Mouse (Mus musculus): Measurements from ENCODE around the gene Akr1c12. TPM values are rescaled to one million over a fixed set of nuclear protein-coding genes. Genes with fewer than 3 reads are reported as not detected.
"Not testable (repeated sequence)": the region's sequence is repeated elsewhere in the genome, so short reads cannot be mapped to it uniquely, and the experiment has no call there.

The Akr1c12 gene
- 0.22 TPM in 1 of 2 replicates, not detected in the other for polyA plus RNA-seq (2012; ENCODE audit: insufficient read depth, low replicate concordance)

DNA sequence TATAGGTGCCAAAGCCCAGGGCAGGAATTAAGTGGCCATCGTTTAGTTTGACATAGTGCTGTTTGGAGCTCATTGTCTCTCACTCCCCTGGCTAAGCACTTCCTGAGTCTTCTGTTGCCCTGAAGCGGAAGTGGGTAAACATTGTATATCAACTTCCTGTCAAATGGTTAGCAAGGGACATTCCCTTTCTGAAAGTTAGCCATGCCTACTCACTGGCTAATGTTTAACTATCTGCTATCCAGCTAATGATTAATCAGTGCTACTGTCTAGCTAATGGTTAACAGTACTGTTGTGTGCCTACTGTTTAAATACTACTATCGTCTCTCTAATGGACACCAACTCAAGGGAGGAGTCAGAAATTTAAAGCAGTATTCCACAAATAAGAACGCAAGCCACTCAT, at the start of gene Akr1c12:
Akr1c12 (minus strand) TSS at position 150 of the 400 bp plus-strand sequence.
- H3K36me3 ChIP-seq (replicated peaks; ENCODE audit: low read length) = no peaks in the 10 kb centered on the region
- no peaks in the 10 kb centered on the region for H3K9me3 ChIP-seq
- H3K4me3 ChIP-seq (replicated peaks) = peak within 1 kb of the TSS; percentile 51
- peaks cover 14% of the 10 kb centered on the region for H3K4me1 ChIP-seq
- TF ChIP-seq FLI1 (IDR thresholded peaks at IDR 0.05; ENCODE audit: low read length) (no peak), GATA1 (IDR thresholded peaks at IDR 0.05; ENCODE audit: borderline replicate concordance, low read length) (no peak)
- no peaks in the 10 kb centered on the region for H3K27me3 ChIP-seq (replicated peaks)

DNA sequence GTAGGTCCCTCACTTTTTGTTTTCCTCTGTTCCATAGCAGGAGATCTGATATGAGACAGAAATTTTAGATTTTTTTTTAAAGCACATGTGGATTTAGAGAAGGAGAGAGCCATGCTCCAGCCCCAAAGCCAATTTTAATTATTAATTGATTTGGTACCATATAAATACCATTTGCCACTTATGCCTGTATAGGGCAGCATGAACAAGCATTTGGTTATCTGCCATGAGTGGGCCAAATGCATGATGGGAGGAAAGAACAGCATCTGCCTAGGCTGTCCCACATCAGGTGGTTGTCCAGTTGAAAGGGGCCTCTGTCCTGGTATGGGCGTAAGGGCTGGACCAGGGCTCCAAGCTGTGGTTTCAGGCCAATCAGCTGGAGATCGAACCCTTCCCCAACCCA, 39.5 kb upstream of the Akr1c12 start:
- Histone ChIP-seq H3K9me3 (no peaks in the 10 kb centered on the region), H3K36me3 (replicated peaks; ENCODE audit: low read length) (no peaks in the 10 kb centered on the region), H3K27me3 (replicated peaks) (no peaks in the 10 kb centered on the region), H3K4me1 (no peaks in the 10 kb centered on the region), H3K4me3 (replicated peaks) (no peak overlapping the region)
- TF ChIP-seq FLI1 (IDR thresholded peaks at IDR 0.05; ENCODE audit: low read length) (no peak), GATA1 (IDR thresholded peaks at IDR 0.05; ENCODE audit: borderline replicate concordance, low read length) (no peak)

DNA sequence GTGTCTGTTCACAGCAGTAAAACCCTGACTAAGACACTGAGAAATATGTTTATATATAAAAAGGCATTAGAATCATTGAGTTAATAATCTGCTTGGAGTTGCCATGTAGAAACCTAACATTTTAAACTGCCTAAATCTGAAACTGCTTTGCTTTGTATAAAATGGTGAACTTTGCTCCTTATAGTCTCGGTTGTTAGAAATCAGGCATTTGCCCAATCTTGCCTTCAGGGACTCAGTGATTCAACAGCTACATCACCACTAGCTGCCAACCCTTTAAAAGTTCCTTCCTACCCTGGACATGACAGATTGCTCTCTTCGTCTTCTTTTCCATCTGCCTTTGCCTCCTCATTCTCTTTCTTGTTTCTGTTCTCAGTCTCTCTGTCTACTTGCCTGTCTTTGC, 34.7 kb upstream of the Akr1c12 start:
- no peak overlapping the region for H3K4me3 ChIP-seq (replicated peaks)
- no peaks in the 10 kb centered on the region for H3K27me3 ChIP-seq (replicated peaks)
- H3K9me3 ChIP-seq = no peaks in the 10 kb centered on the region
- no peaks in the 10 kb centered on the region for H3K4me1 ChIP-seq
- TF ChIP-seq GATA1 (IDR thresholded peaks at IDR 0.05; ENCODE audit: borderline replicate concordance, low read length) (no peak), FLI1 (IDR thresholded peaks at IDR 0.05; ENCODE audit: low read length) (no peak)
- H3K36me3 ChIP-seq (replicated peaks; ENCODE audit: low read length) = no peaks in the 10 kb centered on the region

DNA sequence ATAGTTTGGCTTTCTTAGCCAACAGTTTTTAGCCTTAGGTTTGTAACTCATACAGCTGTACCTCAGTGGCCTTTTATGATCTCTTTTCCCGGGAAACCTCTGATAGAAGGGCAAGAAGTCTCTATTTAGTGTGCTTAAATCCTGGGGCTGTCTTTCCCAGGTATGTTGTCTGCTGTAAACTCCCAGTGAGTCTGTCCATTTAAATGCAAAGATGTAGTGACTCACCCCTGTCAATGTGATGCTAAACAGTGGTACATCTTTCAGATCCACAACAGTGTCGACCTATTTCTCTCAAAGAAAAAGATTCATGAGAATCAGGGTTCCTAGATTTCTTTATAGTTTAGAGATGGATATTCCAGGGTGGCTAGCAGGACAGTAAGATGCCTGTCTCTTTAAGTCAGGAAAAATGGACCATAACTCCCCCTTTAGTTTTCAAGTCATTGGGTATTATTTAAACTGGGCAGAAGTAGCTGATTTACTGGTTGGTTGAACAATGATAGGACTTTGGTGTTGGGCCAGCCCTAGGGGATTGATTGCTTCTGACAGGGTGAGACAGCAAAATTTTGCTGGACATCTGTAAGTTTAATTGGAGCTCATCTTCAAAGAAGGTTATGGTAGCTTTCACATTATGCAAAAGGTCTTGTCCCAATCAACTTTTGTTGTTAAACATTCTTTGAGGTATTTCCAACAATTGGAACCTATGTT, 25.8 kb upstream of the Akr1c12 start:
- Histone ChIP-seq H3K4me3 (replicated peaks) (no peak overlapping the region), H3K4me1 (no peaks in the 10 kb centered on the region), H3K27me3 (replicated peaks) (no peaks in the 10 kb centered on the region), H3K36me3 (replicated peaks; ENCODE audit: low read length) (no peaks in the 10 kb centered on the region), H3K9me3 (0 out of 2 replicates have a peak, but pooled peaks cover 3% of the 10 kb centered on the region)
- TF ChIP-seq FLI1 (IDR thresholded peaks at IDR 0.05; ENCODE audit: low read length) (no peak), GATA1 (IDR thresholded peaks at IDR 0.05; ENCODE audit: borderline replicate concordance, low read length) (no peak)

DNA sequence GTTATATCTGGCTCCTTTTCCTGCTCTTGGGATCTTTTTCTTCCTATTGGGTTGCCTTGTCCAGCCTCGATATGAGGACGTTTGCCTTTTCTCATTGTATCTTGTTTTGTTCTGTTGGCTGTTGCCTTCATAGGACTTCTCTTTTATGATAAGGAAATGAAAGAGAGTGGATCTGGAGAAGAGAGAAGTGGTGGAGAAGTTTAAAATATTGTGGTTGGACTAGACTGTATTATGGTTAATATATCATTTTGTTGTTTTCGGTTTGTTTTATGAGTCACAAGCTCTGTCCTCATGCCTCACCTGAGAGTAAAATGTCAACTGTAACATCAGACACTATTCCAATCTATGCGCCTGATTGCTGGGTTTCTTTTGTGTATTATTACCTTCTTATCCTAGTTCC, 17.8 kb upstream of the Akr1c12 start:
- Histone ChIP-seq H3K4me3 (replicated peaks) (no peak overlapping the region), H3K9me3 (no peaks in the 10 kb centered on the region), H3K4me1 (no peaks in the 10 kb centered on the region), H3K36me3 (replicated peaks; ENCODE audit: low read length) (no peaks in the 10 kb centered on the region), H3K27me3 (replicated peaks) (no peaks in the 10 kb centered on the region)
- TF ChIP-seq FLI1 (IDR thresholded peaks at IDR 0.05; ENCODE audit: low read length) (no peak), GATA1 (IDR thresholded peaks at IDR 0.05; ENCODE audit: borderline replicate concordance, low read length) (no peak)

DNA sequence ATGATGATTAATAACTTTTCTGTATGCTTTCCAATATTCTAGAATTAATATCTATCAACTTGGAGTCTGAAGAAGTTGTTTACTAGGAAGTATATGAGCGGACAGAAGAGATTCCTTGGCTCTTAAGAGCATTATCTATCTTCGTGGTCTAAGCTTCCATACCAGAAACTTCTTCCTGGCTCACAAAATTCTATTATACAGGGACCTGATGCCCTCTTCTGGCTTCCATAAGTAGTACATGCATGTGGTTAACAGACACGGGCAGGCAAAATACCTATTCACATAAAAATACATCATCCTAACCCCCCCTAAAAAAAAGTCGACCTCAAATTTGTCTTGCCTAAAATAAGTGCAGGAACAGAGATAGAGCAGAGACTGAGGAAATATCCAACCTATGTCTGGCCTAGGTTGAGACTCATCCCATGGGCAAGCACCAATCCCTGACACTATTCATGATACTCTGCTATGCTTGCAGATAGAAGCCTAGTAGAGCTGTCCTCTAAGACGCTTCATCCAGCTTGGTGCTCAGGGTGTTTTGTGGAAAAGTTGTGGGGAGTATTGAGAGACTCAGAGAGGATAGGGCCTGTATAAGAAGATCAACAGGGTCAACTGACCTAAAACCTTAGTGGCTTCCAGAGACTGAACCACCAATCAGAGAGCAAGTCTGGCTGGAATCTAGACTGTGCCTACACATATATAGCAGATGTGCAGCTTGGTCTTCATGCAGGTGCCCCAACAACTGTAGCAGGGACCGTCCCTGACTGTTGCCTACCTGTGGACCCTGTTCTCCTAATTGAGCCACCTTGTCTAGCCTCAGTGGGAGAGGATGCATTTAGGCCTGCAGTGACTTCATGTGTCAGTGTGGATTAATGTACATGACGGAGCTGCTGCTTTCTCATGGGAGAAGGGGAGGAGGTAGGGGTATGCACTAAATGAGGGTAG, 2.5 kb upstream of the Akr1c12 start:
- no peaks in the 10 kb centered on the region for H3K9me3 ChIP-seq
- TF ChIP-seq GATA1 (IDR thresholded peaks at IDR 0.05; ENCODE audit: borderline replicate concordance, low read length) (no peak), FLI1 (IDR thresholded peaks at IDR 0.05; ENCODE audit: low read length) (no peak)
- H3K36me3 ChIP-seq (replicated peaks; ENCODE audit: low read length) = no peaks in the 10 kb centered on the region
- H3K27me3 ChIP-seq (replicated peaks) = no peaks in the 10 kb centered on the region
- peaks cover 14% of the 10 kb centered on the region for H3K4me1 ChIP-seq
- no peak overlapping the region for H3K4me3 ChIP-seq (replicated peaks)

DNA sequence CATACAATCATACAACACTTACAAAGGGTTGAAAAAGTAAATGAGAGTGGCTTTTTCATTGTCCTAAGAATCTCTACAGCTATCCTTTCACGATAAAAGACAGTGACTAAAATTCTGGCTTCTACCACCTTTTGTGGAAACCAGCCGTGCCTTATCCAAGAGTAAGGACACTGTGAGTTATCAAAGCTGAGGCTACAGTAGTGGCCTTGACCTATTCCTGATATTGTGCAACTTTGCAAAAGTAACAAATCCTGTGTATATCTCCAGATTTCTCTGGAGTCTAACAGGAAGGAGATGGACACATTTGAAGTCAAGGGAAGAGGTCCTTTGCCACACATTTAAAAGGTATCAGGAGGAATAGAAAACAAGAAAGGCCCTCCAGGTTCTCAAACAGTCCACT, 1.7 kb downstream of the Akr1c12 start:
- H3K4me1 ChIP-seq = peaks cover 14% of the 10 kb centered on the region
- no peaks in the 10 kb centered on the region for H3K27me3 ChIP-seq (replicated peaks)
- TF ChIP-seq FLI1 (IDR thresholded peaks at IDR 0.05; ENCODE audit: low read length) (no peak), GATA1 (IDR thresholded peaks at IDR 0.05; ENCODE audit: borderline replicate concordance, low read length) (no peak)
- H3K4me3 ChIP-seq (replicated peaks) = no peak overlapping the region
- H3K36me3 ChIP-seq (replicated peaks; ENCODE audit: low read length) = no peaks in the 10 kb centered on the region
- H3K9me3 ChIP-seq = no peaks in the 10 kb centered on the region

DNA sequence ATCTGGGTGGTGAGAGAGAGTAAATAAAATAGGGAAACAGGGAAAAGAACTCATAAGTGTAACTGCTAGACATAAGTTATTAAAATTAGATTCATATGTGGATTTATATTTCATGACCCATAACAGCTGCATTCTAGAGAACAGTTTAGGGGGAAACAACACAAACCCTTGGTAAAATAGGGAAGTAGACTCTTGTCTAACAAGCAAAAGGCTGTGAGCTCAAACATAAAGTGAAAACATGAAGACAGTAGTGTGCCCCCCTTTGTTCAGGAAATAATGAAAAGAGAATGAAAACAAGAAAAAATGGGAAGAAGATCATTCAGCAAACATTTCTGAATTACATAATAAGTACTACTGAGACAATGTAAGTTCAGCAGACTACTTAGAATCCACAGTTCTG, 8.4 kb downstream of the Akr1c12 start:
- no peaks in the 10 kb centered on the region for H3K36me3 ChIP-seq (replicated peaks; ENCODE audit: low read length)

DNA sequence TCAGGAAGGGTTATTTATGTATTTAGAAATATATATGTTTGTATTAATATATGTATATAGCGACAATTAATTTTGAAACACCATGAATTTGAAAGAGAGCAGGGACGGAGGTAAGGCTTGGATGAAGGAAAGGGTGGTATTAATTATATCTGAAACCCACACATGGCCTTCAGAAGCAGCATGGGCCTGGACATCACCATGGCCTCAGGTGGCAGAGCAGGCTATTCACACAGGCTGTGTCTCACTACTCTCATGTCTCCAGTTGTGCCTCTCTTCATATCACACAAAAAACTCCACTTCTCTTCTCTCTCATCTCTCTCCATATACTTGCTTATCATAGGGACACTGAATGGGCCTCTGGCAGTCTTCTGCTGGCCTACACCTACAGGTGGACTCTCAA, 13.8 kb downstream of the Akr1c12 start:
- not testable (repeated sequence) for H3K36me3 ChIP-seq (replicated peaks; ENCODE audit: low read length); H3K4me1 ChIP-seq; H3K4me3 ChIP-seq (replicated peaks); H3K27me3 ChIP-seq (replicated peaks); H3K9me3 ChIP-seq

More for the DNA sequence above, 8.4 kb downstream of the Akr1c12 start:
- Histone ChIP-seq H3K27me3 (replicated peaks) (no peaks in the 10 kb centered on the region), H3K9me3 (no peaks in the 10 kb centered on the region), H3K4me3 (replicated peaks) (no peak overlapping the region), H3K4me1 (peaks cover 5% of the 10 kb centered on the region; the same call in 1 of the 2 replicates)
- no peak for TF ChIP-seq GATA1 (IDR thresholded peaks at IDR 0.05; ENCODE audit: borderline replicate concordance, low read length)
- no peak for TF ChIP-seq FLI1 (IDR thresholded peaks at IDR 0.05; ENCODE audit: low read length)

DNA sequence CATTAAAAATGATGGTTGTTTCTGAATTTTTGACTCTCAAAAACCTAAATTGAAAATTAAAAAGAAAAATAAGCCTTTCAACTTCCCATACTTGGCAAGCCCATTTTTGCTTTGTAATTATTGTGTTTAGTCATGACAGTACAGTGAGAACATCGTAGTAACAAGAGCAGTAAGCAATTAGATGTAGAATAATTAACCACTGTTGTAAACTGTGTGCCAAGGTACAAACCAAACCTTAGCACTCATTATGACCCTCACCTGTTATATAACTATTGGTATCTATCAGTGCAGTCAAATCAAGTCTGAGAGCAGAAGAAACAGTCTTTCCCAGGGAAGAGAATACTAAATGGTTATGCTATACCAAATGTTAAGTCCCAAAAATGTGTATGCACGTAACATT, 14.2 kb downstream of the Akr1c12 start:
- TF ChIP-seq GATA1 (IDR thresholded peaks at IDR 0.05; ENCODE audit: borderline replicate concordance, low read length) = no peak
- TF ChIP-seq FLI1 (IDR thresholded peaks at IDR 0.05; ENCODE audit: low read length) = no peak

More for the DNA sequence above, 14.2 kb downstream of the Akr1c12 start:
- Histone ChIP-seq H3K4me3 (replicated peaks) (no peak overlapping the region), H3K36me3 (replicated peaks; ENCODE audit: low read length) (no peaks in the 10 kb centered on the region), H3K4me1 (no peaks in the 10 kb centered on the region), H3K9me3 (no peaks in the 10 kb centered on the region), H3K27me3 (replicated peaks) (no peaks in the 10 kb centered on the region)

Measured in megakaryocyte, embryonic 14.5 days (primary cell).